Mouse (Mus musculus): ENCODE results near the gene Kif1b. TPM values are rescaled to one million over a fixed set of nuclear protein-coding genes. Genes with fewer than 3 reads are reported as not detected.
A peak's percentile ranks its signal among the peaks of the same experiment; 100 is the strongest.
"Not testable (repeated sequence)": the region's sequence is repeated elsewhere in the genome, so short reads cannot be mapped to it uniquely, and the experiment has no call there.

The Kif1b gene
- polyA plus RNA-seq, 1 experiment from 2014 or later = 141 TPM

DNA sequence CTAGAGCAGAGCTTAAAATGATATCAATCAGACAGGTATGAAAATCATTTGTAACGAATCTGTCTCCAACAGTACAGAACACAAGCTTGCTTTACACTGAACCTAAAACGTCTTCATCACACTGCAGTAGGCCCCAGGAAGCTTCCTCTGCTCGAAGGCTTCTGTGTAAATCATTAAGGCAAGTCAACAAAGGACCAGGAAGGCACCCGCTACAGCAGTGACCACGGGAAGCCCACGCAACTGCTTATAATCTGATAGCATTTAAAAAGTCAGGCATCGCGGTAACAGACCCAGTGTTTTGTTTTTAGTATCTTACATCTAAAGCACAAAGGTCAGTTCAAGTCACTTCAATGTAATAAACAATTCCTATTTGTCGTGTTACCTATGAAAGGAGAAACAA, 73.6 kb downstream of the Kif1b start:
- Histone ChIP-seq H3K9ac (replicated peaks) (no peak overlapping the region), H3K9me3 (no peaks in the 10 kb centered on the region), H3K36me3 (peaks cover 51% of the 10 kb centered on the region), H3K27me3 (no peaks in the 10 kb centered on the region), H3K4me1 (no peaks in the 10 kb centered on the region), H3K27ac (replicated peaks) (no peak overlapping the region), H3K4me3 (no peak overlapping the region), H3K4me2 (replicated peaks) (no peak overlapping the region)
- ATAC-seq (ENCODE audit: low FRiP score, low read depth) = no peak
- WGBS = 67% methylated on average over 9 of the region's 9 CpGs

DNA sequence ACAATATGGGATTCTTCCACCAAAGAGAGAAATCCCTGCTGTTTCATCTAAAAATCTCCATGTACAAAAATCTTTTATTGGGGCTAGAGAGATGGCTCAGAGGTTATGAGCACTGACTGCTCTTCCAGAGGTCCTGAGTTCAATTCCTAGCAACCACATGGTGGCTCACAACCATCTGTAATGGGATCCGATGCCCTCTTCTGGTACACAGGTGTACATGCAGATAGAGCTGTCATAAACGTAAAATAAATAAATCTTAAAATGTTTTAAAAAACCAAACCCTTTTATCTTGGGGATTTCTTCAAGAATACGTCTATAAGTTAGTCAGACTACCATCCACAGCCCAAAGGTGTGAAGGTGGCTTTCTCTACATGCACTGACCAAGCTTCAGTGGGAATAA, 78.8 kb downstream of the Kif1b start:
- H3K9ac ChIP-seq (replicated peaks); H3K27ac ChIP-seq (replicated peaks); H3K4me1 ChIP-seq; H3K27me3 ChIP-seq; H3K4me2 ChIP-seq (replicated peaks); ATAC-seq (ENCODE audit: low FRiP score, low read depth); H3K9me3 ChIP-seq; H3K4me3 ChIP-seq: not testable (repeated sequence)
- 93% methylated on average over 3 of the region's 3 CpGs for WGBS
- H3K36me3 ChIP-seq = peaks cover 52% of the 10 kb centered on the region

DNA sequence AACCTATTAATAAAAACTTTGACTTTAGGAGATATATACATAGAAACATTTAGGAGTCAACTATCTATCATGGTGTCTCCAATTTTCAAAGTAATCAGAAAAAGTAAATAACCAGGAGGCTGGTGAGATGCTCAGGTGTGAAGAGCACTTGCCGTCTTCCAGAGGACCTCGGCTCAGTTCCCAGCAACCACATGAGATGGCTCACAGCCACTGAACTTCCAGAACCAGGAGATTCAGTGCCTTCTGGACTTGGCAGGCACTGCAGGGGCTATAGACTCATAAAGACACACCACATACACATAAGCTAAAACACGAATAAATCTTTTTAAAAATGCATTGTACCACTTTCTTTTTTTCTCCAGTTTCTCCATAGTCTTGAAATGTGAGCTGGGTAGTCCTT, 79.2 kb downstream of the Kif1b start:
- no peaks in the 10 kb centered on the region for H3K4me1 ChIP-seq
- H3K4me2 ChIP-seq (replicated peaks) = no peak overlapping the region
- no peak for ATAC-seq (ENCODE audit: low FRiP score, low read depth)
- H3K27me3 ChIP-seq = no peaks in the 10 kb centered on the region
- H3K27ac ChIP-seq (replicated peaks) = no peak overlapping the region
- H3K9me3 ChIP-seq = 0 out of 2 replicates have a peak, but pooled peaks cover 5% of the 10 kb centered on the region
- WGBS = 99% methylated on average over 3 of the region's 3 CpGs
- H3K4me3 ChIP-seq = no peak overlapping the region
- peaks cover 56% of the 10 kb centered on the region for H3K36me3 ChIP-seq
- no peak overlapping the region for H3K9ac ChIP-seq (replicated peaks)

DNA sequence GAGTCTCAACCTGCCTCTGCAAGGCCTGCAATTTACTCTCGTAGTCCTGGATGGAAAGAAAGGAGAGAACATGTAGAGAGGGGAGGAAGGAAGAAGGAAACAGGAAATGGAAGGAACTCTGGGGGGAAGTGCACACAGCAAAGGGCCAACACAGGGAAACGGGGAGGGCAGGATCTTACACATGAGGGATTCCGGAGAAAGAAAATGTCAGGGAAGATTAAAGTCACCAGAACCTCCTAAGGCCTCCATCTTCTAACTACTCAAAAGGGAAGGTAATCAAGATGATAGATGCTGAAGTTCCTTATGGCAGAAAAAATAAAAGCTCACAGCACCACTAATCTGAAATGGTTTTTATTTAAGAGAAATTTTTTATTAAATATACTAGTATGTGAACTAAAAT, 81.2 kb downstream of the Kif1b start:
- Histone ChIP-seq H3K9me3 (0 out of 2 replicates have a peak, but pooled peaks cover 5% of the 10 kb centered on the region), H3K9ac (replicated peaks) (no peak overlapping the region), H3K4me2 (replicated peaks) (no peak overlapping the region), H3K36me3 (peaks cover 74% of the 10 kb centered on the region), H3K27ac (replicated peaks) (no peak overlapping the region), H3K27me3 (no peaks in the 10 kb centered on the region), H3K4me1 (no peaks in the 10 kb centered on the region), H3K4me3 (no peak overlapping the region)
- WGBS = 74% methylated on average over 3 of the region's 3 CpGs
- ATAC-seq (ENCODE audit: low FRiP score, low read depth) = no peak

DNA sequence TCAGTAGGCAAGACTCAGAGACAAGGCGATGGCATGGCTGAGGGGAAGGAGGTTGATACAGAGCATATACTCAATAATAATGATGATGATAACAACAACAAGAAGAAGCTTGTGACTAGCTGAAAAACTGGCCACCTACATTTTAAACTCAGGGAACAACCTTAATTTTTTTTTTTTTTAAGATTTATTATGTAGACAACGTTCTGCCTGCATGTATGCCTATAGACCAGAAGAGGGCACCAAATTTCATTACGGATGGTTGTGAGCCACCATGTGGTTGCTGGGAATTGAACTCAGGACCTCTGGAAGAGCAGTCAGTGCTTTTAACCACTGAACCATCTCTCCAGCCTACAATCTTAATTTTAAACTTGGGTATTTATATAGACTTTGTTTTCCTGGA, 84.0 kb downstream of the Kif1b start:
- Histone ChIP-seq H3K4me3 (no peak overlapping the region), H3K4me2 (replicated peaks) (no peak overlapping the region), H3K4me1 (peaks cover 19% of the 10 kb centered on the region), H3K36me3 (peaks cover 82% of the 10 kb centered on the region), H3K9ac (replicated peaks) (no peak overlapping the region), H3K27ac (replicated peaks) (no peak overlapping the region), H3K9me3 (0 out of 2 replicates have a peak, but pooled peaks cover 5% of the 10 kb centered on the region), H3K27me3 (no peaks in the 10 kb centered on the region)
- ATAC-seq (ENCODE audit: low FRiP score, low read depth) = no peak
- WGBS = 95% methylated on average over 3 of the region's 3 CpGs

DNA sequence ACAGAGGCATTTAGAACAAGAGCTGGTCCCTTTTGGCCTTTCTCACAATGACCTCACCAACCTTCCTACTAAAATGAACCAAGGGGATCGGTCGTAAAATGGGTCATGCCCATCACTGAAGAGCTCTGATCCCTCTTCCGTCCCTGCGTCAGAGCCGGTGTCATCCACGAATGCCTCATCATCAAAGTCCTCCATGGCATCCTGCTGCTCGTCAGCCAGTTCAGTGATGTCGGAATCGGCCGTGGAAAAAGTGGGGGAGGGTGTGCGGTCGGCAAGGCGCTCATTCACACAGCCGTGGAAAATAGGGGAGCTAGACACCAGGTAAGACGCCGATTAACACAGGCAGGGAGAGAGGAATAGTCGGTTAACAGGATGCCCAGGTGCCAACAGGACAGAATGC, 87.0 kb downstream of the Kif1b start:
- Histone ChIP-seq H3K4me3 (no peak overlapping the region), H3K9me3 (0 out of 2 replicates have a peak, but pooled peaks cover 5% of the 10 kb centered on the region), H3K9ac (replicated peaks) (no peak overlapping the region), H3K27ac (replicated peaks) (peak overlapping the region; percentile 66), H3K4me2 (replicated peaks) (no peak overlapping the region), H3K36me3 (peaks cover 92% of the 10 kb centered on the region), H3K4me1 (peaks cover 19% of the 10 kb centered on the region), H3K27me3 (no peaks in the 10 kb centered on the region)
- WGBS = 53% methylated on average over 17 of the region's 17 CpGs
- no peak for ATAC-seq (ENCODE audit: low FRiP score, low read depth)

DNA sequence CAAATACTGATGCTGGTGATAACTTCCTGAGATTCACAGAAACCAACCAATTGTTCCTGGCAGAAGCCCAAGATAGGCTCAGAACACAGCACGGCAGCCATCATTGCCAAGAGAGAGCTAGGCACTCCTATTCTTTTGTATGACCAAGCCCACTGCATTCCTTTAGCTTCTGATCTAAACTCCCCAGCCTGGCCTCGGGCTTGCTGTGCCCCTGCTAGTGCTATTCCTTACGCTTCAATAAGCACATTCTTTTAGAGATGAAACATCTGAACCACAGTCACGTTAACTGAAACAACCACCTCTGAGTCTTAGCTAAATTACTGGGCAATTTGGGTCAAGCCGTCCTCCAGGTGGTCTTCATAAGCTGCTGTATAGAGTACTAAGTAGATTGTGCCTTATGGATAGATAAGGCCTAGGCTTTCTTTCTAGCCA, 87.4 kb downstream of the Kif1b start:
- peaks cover 92% of the 10 kb centered on the region for H3K36me3 ChIP-seq
- no peak overlapping the region for H3K9ac ChIP-seq (replicated peaks)
- no peak for ATAC-seq (ENCODE audit: low FRiP score, low read depth)
- H3K27ac ChIP-seq (replicated peaks) = peak overlapping the region; percentile 66
- WGBS = 31% methylated on average over 5 of the region's 5 CpGs
- H3K4me1 ChIP-seq = peaks cover 19% of the 10 kb centered on the region
- no peak overlapping the region for H3K4me3 ChIP-seq
- H3K27me3 ChIP-seq = no peaks in the 10 kb centered on the region
- 0 out of 2 replicates have a peak, but pooled peaks cover 5% of the 10 kb centered on the region for H3K9me3 ChIP-seq
- no peak overlapping the region for H3K4me2 ChIP-seq (replicated peaks)

DNA sequence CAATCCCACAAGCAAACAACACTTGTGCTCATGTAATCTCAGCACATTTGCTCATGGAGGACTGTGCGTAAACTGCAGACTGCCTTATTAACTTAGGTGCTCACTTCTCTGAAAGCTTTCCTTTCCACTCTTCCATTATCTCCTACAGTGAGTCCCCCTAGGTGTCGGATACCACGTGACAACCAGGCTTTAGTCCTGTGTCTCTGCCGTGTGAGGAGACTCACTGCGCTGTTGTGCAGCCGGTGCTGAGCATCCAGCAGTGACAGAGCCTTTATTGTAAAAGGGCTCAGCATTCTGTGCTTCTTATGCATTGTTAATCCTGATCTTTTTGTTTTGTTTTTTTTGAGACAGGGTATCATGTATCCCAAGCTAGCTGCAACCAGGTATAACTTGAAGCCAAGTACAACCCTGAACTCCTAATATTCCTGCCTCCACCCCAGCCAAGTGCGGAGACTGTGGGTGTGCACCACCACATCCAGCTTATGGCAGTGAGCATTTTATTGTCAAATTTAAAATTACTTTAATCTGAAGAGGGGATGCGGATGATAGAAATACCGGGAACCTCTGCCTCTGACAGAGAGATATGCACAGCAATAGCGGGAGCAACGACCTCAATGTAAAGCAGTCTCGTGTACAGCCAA, 88.0 kb downstream of the Kif1b start:
- H3K9me3 ChIP-seq = 0 out of 2 replicates have a peak, but pooled peaks cover 5% of the 10 kb centered on the region
- peaks cover 19% of the 10 kb centered on the region for H3K4me1 ChIP-seq
- H3K4me3 ChIP-seq = no peak overlapping the region
- no peak overlapping the region for H3K9ac ChIP-seq (replicated peaks)
- no peak overlapping the region for H3K4me2 ChIP-seq (replicated peaks)
- H3K36me3 ChIP-seq = peaks cover 92% of the 10 kb centered on the region
- no peaks in the 10 kb centered on the region for H3K27me3 ChIP-seq
- no peak for ATAC-seq (ENCODE audit: low FRiP score, low read depth)
- peak overlapping the region; percentile 66 for H3K27ac ChIP-seq (replicated peaks)
- WGBS = 61% methylated on average over 12 of the region's 12 CpGs

DNA sequence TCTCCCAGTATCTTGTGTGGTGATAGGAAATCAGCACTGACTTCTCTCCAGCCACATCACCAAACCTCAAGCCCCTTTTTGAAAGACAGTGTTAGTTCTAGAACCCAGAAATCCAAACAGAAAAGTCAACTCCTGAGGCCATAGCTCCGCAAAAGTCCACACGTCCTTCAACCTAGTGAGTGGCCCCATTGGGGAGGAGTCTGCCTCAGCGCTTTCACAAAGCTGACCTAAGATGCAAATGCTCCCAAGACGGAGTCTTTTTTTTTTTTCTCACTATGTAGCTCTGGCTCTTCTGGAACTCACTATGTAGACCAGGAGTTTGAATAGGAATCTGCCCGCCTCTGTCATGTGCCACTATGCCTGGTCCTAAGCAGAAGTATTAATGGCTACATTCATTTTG, 89.0 kb downstream of the Kif1b start:
- no peak overlapping the region for H3K4me3 ChIP-seq
- H3K27ac ChIP-seq (replicated peaks) = no peak overlapping the region
- no peak overlapping the region for H3K4me2 ChIP-seq (replicated peaks)
- H3K36me3 ChIP-seq = peaks cover 92% of the 10 kb centered on the region
- H3K9ac ChIP-seq (replicated peaks) = no peak overlapping the region
- WGBS = 91% methylated on average over 5 of the region's 5 CpGs
- no peaks in the 10 kb centered on the region for H3K27me3 ChIP-seq
- no peak for ATAC-seq (ENCODE audit: low FRiP score, low read depth)
- H3K9me3 ChIP-seq = no peaks in the 10 kb centered on the region
- peaks cover 19% of the 10 kb centered on the region for H3K4me1 ChIP-seq

DNA sequence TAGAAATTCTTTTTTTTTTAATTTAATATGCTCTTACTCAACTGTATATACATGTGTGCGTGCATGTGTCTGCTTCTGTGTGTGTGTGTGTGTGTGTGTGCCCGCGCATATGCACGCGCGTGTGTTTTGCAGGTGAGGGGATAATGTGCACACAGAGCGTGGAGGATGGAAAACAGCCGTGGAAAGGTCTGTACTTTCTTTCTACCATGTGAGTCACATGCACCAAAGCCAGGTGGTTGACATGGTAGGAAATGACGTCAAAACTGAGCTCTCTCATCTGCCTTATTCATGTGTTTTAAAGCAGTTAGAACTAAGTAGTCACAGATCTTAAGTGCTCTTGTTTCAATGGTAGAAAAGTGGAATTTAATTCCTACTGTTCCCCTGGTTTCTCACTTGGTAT, 91.5 kb downstream of the Kif1b start:
- Histone ChIP-seq H3K9me3 (no peaks in the 10 kb centered on the region), H3K27me3 (no peaks in the 10 kb centered on the region), H3K4me2 (replicated peaks) (no peak overlapping the region), H3K4me1 (peaks cover 17% of the 10 kb centered on the region), H3K27ac (replicated peaks) (no peak overlapping the region), H3K9ac (replicated peaks) (no peak overlapping the region), H3K36me3 (peaks cover 92% of the 10 kb centered on the region), H3K4me3 (no peak overlapping the region)
- WGBS = 92% methylated on average over 9 of the region's 9 CpGs
- ATAC-seq (ENCODE audit: low FRiP score, low read depth) = no peak

DNA sequence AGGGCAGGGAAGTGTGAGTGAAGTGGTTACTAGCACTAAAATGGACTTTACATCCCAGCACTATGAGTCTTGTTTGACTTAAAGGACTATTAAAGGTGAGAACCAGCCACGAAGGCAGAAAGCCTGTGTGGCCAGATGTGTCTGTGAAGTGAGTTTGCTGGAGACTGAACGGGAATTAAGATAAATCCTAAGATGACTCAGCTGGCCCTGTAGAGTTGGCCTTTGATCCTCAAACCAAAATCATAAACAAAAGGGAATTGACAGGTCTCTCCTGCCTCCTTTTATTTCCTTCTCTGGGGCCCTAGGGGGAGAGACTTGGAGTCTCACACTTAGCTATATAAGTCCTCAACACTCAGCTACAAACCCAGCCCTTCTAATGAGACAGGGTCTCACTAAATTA, 92.1 kb downstream of the Kif1b start:
- 44% methylated on average over 2 of the region's 2 CpGs for WGBS
- H3K27ac ChIP-seq (replicated peaks) = no peak overlapping the region
- H3K9ac ChIP-seq (replicated peaks) = no peak overlapping the region
- peaks cover 11% of the 10 kb centered on the region for H3K4me1 ChIP-seq
- no peak overlapping the region for H3K4me3 ChIP-seq
- H3K36me3 ChIP-seq = peaks cover 92% of the 10 kb centered on the region
- no peaks in the 10 kb centered on the region for H3K27me3 ChIP-seq
- H3K9me3 ChIP-seq = no peaks in the 10 kb centered on the region
- ATAC-seq (ENCODE audit: low FRiP score, low read depth) = no peak
- no peak overlapping the region for H3K4me2 ChIP-seq (replicated peaks)

DNA sequence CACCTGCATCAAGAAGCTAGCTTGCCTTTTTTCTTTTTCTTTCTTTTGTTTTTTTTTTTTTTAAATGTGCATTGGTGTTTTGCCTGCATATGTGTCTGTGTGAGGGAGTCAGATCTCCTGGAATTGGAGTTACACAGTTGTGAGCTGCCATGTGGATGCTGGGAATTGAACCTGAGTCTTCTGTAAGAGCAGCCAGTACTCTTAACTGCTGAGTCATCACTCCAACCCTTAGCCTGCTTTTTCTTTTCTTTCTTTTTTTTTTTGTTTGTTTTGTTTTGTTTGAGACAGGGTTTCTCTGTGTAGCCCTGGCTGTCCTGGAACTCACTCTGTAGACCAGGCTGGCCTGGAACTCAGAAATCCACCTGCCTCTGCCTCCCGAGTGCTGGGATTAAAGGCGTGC, 93.0 kb downstream of the Kif1b start:
- WGBS = 95% methylated on average over 2 of the region's 2 CpGs
- not testable (repeated sequence) for H3K4me2 ChIP-seq (replicated peaks); H3K9ac ChIP-seq (replicated peaks); H3K9me3 ChIP-seq; H3K27ac ChIP-seq (replicated peaks); H3K27me3 ChIP-seq; H3K4me1 ChIP-seq; ATAC-seq (ENCODE audit: low FRiP score, low read depth); H3K4me3 ChIP-seq
- H3K36me3 ChIP-seq = peaks cover 92% of the 10 kb centered on the region

DNA sequence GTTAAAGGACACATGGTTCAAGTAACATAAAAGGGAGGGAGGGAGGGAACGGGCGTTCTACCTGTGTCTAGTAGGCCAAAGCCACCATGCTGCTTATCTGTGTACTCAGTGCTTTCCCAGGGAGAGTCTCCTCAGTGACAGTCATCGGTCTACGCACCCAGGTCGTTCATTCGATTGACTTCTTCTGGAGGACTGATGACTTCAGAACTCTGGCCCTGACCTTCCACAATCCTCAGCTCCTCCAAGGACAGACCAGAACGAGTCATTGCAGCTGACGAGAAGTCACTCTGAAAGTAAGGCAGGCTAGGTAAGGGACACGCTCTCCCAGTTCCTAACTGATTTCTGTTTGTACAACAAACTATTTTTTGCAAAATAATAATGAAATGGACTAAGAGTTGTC, 94.0 kb downstream of the Kif1b start:
- 99% methylated on average over 9 of the region's 9 CpGs for WGBS
- H3K27ac ChIP-seq (replicated peaks) = no peak overlapping the region
- H3K36me3 ChIP-seq = peaks cover 91% of the 10 kb centered on the region
- ATAC-seq (ENCODE audit: low FRiP score, low read depth) = no peak
- H3K4me2 ChIP-seq (replicated peaks) = no peak overlapping the region
- no peaks in the 10 kb centered on the region for H3K4me1 ChIP-seq
- H3K9me3 ChIP-seq = no peaks in the 10 kb centered on the region
- no peaks in the 10 kb centered on the region for H3K27me3 ChIP-seq
- H3K4me3 ChIP-seq = no peak overlapping the region
- no peak overlapping the region for H3K9ac ChIP-seq (replicated peaks)

Data from midbrain, embryonic 12.5 days (tissue).